Mouse (Mus musculus): ENCODE data around the gene Ppara. TPM values are rescaled to one million over a fixed set of nuclear protein-coding genes. Genes with fewer than 3 reads are reported as not detected.

The Ppara gene
- total RNA-seq, 1 experiment from 2014 or later = 28.5 TPM

Small RNA genes lying within 50 kb of the gene (microRNA-seq; reads per million reads assigned to microRNA genes)
- gene Mirlet7b (61,986 to 83,281 reads per million in 2 experiments), gene Mirlet7c-2 (1,066 to 1,712 reads per million in 2 experiments)

Other genes starting within 250 kb of the Ppara start
- gene 7530416G11Rik, start 231.8 kb upstream of the Ppara start, total RNA-seq (2021) = not detected in 2 replicates
- 0.55 and 1.2 TPM in 2 replicates for gene Wnt7b, start 152.5 kb upstream of the Ppara start, total RNA-seq (2021)
- 23.9 and 32.4 TPM in 2 replicates for gene Cdpf1, start 76.7 kb downstream of the Ppara start, total RNA-seq (2021)
- gene Pkdrej, start 86.8 kb downstream of the Ppara start, total RNA-seq (2021) = 0.19 and 0.43 TPM in 2 replicates
- gene Ttc38, start 97.3 kb downstream of the Ppara start, total RNA-seq (2021) = 13.5 and 23.4 TPM in 2 replicates
- 2.3 and 3.8 TPM in 2 replicates for gene Gtse1, start 124.8 kb downstream of the Ppara start, total RNA-seq (2021)
- gene Trmu, start 144.3 kb downstream of the Ppara start, total RNA-seq (2021) = 31.0 and 34.2 TPM in 2 replicates

All from adrenal gland, postnatal 25 days (tissue).